Mouse (Mus musculus) forebrain, embryonic 12.5 days (tissue): ENCODE data around the gene Ubqln4. TPM values are rescaled to one million over a fixed set of nuclear protein-coding genes. Genes with fewer than 3 reads are reported as not detected.
A peak's percentile ranks its signal among the peaks of the same experiment; 100 is the strongest.
"Not testable (repeated sequence)": the region's sequence is repeated elsewhere in the genome, so short reads cannot be mapped to it uniquely, and the experiment has no call there.

Experiments
- ATAC-seq: fragments of 200-750 bp; cut with Nextera tagmentation; 2 replicates; pipeline ENCODE4 v1.8.0; 2017; ENCODE audit warnings: moderate TSS enrichment; ENCODE audit not compliant: low FRiP score
- H3K27ac ChIP-seq: fragments of 300-500 bp; sonication (generic); 2 replicates; pipeline ENCODE4 v1.5.1; 2016; ENCODE audit warnings: mild to moderate bottlenecking
- H3K27me3 ChIP-seq: fragments of 300-500 bp; sonication (generic); 2 replicates; pipeline ENCODE4 v1.6.1; 2016; ENCODE audit warnings: mild to moderate bottlenecking
- H3K36me3 ChIP-seq: fragments of 300-500 bp; sonication (generic); replicated peaks from 2 replicates; pipeline ENCODE4 v1.6.1; 2016; ENCODE audit warnings: mild to moderate bottlenecking
- H3K4me1 ChIP-seq: fragments of 300-500 bp; sonication (generic); 2 replicates; pipeline ENCODE4 v1.6.1; 2016
- H3K4me2 ChIP-seq: fragments of 300-500 bp; sonication (generic); 2 replicates; pipeline ENCODE4 v1.6.1; 2016; ENCODE audit warnings: mild to moderate bottlenecking, moderate library complexity
- H3K4me3 ChIP-seq: fragments of 300-500 bp; sonication (generic); replicated peaks from 2 replicates; pipeline ENCODE4 v1.5.1; 2016; ENCODE audit warnings: mild to moderate bottlenecking
- H3K9ac ChIP-seq: fragments of 300-500 bp; sonication (generic); 2 replicates; pipeline ENCODE4 v1.6.1; 2016; ENCODE audit warnings: mild to moderate bottlenecking
- H3K9me3 ChIP-seq: fragments of 300-500 bp; sonication (generic); 2 replicates; pipeline ENCODE4 v1.6.1; 2016
- WGBS: fragments of 180-500 bp; shearing (Covaris S2); methylation state at CpG from one replicate; pipeline ENCODE4 v1.1.7; 2016; 5-methylcytosine and 5-hydroxymethylcytosine counted together
- polyA plus RNA-seq: library from polyadenylated mRNA; unstranded; fragments of >200 nt; fragmentation: Nextera tagmentation; extraction: Ambion mirVana; gene quantifications from 2 replicates; pipeline ENCODE4 v1.2.1, GENCODE M21; 2016

Gene Ubqln4
- polyA plus RNA-seq, 1 experiment from 2014 or later = 64.4 TPM

- peaks cover 98% of the 10 kb centered on the region for H3K36me3 ChIP-seq
- ATAC-seq = no peak
- peak overlapping the region; percentile 25 for H3K27ac ChIP-seq
- H3K4me1 ChIP-seq = peaks cover 8% of the 10 kb centered on the region; the same call in 1 of the 2 replicates
- no peak overlapping the region for H3K4me3 ChIP-seq
- H3K27me3 ChIP-seq = no peaks in the 10 kb centered on the region
- no peak overlapping the region for H3K9ac ChIP-seq
- WGBS = 90% methylated on average over 7 of the region's 7 CpGs
- no peak overlapping the region for H3K4me2 ChIP-seq
- no peaks in the 10 kb centered on the region for H3K9me3 ChIP-seq
Measured at GRCm38 (mm10) chr3:88563966-88564365, 10.4 kb downstream of the Ubqln4 start.

GRCm38 (mm10) chr3:88566116-88566515, 12.6 kb downstream of the Ubqln4 start:
- H3K4me1 ChIP-seq = peaks cover 8% of the 10 kb centered on the region; the same call in 1 of the 2 replicates
- H3K27me3 ChIP-seq = no peaks in the 10 kb centered on the region
- no peak overlapping the region for H3K27ac ChIP-seq
- H3K9ac ChIP-seq = no peak overlapping the region
- WGBS = 93% methylated on average over 3 of the region's 3 CpGs
- peaks cover 96% of the 10 kb centered on the region for H3K36me3 ChIP-seq
- no peaks in the 10 kb centered on the region for H3K9me3 ChIP-seq
- no peak overlapping the region for H3K4me2 ChIP-seq
- no peak overlapping the region for H3K4me3 ChIP-seq
- ATAC-seq = no peak

GRCm38 (mm10) chr3:88566536-88567061, 13.0 kb downstream of the Ubqln4 start:
- no peaks in the 10 kb centered on the region for H3K9me3 ChIP-seq
- peaks cover 91% of the 10 kb centered on the region for H3K36me3 ChIP-seq
- no peak overlapping the region for H3K9ac ChIP-seq
- no peak overlapping the region for H3K4me3 ChIP-seq
- no peaks in the 10 kb centered on the region for H3K27me3 ChIP-seq
- H3K4me2 ChIP-seq = no peak overlapping the region
- no peak for ATAC-seq
- H3K4me1 ChIP-seq = peaks cover 8% of the 10 kb centered on the region; the same call in 1 of the 2 replicates
- WGBS = 99% methylated on average over 4 of the region's 4 CpGs
- H3K27ac ChIP-seq = no peak overlapping the region

- H3K27ac ChIP-seq = no peak overlapping the region
- H3K4me2 ChIP-seq = no peak overlapping the region
- H3K9ac ChIP-seq = no peak overlapping the region
- 94% methylated on average over 6 of the region's 6 CpGs for WGBS
- ATAC-seq = no peak
- H3K4me3 ChIP-seq = no peak overlapping the region
- peaks cover 79% of the 10 kb centered on the region for H3K36me3 ChIP-seq
- no peaks in the 10 kb centered on the region for H3K4me1 ChIP-seq
- H3K27me3 ChIP-seq = no peaks in the 10 kb centered on the region
- H3K9me3 ChIP-seq = no peaks in the 10 kb centered on the region
Measured at GRCm38 (mm10) chr3:88567892-88568291, 14.3 kb downstream of the Ubqln4 start.

- Histone ChIP-seq H3K4me2 (no peak overlapping the region), H3K36me3 (peaks cover 72% of the 10 kb centered on the region), H3K9ac (no peak overlapping the region), H3K4me1 (no peaks in the 10 kb centered on the region), H3K4me3 (no peak overlapping the region), H3K27ac (no peak overlapping the region), H3K27me3 (no peaks in the 10 kb centered on the region), H3K9me3 (no peaks in the 10 kb centered on the region)
- 100% methylated on average over 2 of the region's 2 CpGs for WGBS
- ATAC-seq = no peak
Measured at GRCm38 (mm10) chr3:88568615-88569014, 15.1 kb downstream of the Ubqln4 start.

GRCm38 (mm10) chr3:88569093-88569492, 15.5 kb downstream of the Ubqln4 start:
- Histone ChIP-seq H3K36me3 (peaks cover 67% of the 10 kb centered on the region), H3K4me2 (no peak overlapping the region), H3K9me3 (no peaks in the 10 kb centered on the region), H3K27me3 (no peaks in the 10 kb centered on the region), H3K9ac (no peak overlapping the region), H3K4me1 (no peaks in the 10 kb centered on the region), H3K27ac (no peak overlapping the region), H3K4me3 (no peak overlapping the region)
- 94% methylated on average over 2 of the region's 2 CpGs for WGBS
- ATAC-seq = no peak

- H3K27ac ChIP-seq = no peak overlapping the region
- H3K36me3 ChIP-seq = peaks cover 61% of the 10 kb centered on the region
- no peaks in the 10 kb centered on the region for H3K9me3 ChIP-seq
- H3K27me3 ChIP-seq = no peaks in the 10 kb centered on the region
- no peak for ATAC-seq
- H3K9ac ChIP-seq = no peak overlapping the region
- H3K4me3 ChIP-seq = no peak overlapping the region
- H3K4me2 ChIP-seq = no peak overlapping the region
- WGBS = 97% methylated on average over 5 of the region's 5 CpGs
- H3K4me1 ChIP-seq = no peaks in the 10 kb centered on the region
Measured at GRCm38 (mm10) chr3:88569694-88570093, 16.1 kb downstream of the Ubqln4 start.

GRCm38 (mm10) chr3:88570341-88570740, 16.8 kb downstream of the Ubqln4 start:
- Histone ChIP-seq H3K27me3 (no peaks in the 10 kb centered on the region), H3K36me3 (peaks cover 54% of the 10 kb centered on the region), H3K4me2 (no peak overlapping the region), H3K9me3 (no peaks in the 10 kb centered on the region), H3K9ac (no peak overlapping the region), H3K27ac (no peak overlapping the region), H3K4me3 (no peak overlapping the region), H3K4me1 (no peaks in the 10 kb centered on the region)
- 95% methylated on average over 10 of the region's 10 CpGs for WGBS
- ATAC-seq = no peak

- Histone ChIP-seq H3K36me3 (peaks cover 39% of the 10 kb centered on the region), H3K27ac (no peak overlapping the region), H3K9ac (no peak overlapping the region), H3K4me1 (no peaks in the 10 kb centered on the region), H3K4me2 (no peak overlapping the region), H3K4me3 (no peak overlapping the region), H3K27me3 (no peaks in the 10 kb centered on the region), H3K9me3 (no peaks in the 10 kb centered on the region)
- WGBS = 55% methylated on average over 1 of the region's 1 CpGs
- ATAC-seq = no peak
Measured at GRCm38 (mm10) chr3:88571856-88572255, 18.3 kb downstream of the Ubqln4 start.

- no peak overlapping the region for H3K27ac ChIP-seq
- no peak for ATAC-seq
- 85% methylated on average over 2 of the region's 2 CpGs for WGBS
Measured at GRCm38 (mm10) chr3:88572835-88573234, 19.3 kb downstream of the Ubqln4 start.

GRCm38 (mm10) chr3:88573810-88574209, 20.3 kb downstream of the Ubqln4 start:
- H3K27ac ChIP-seq = no peak overlapping the region
- no peak overlapping the region for H3K4me3 ChIP-seq
- 87% methylated on average over 2 of the region's 2 CpGs for WGBS
- no peak overlapping the region for H3K9ac ChIP-seq
- H3K36me3 ChIP-seq = peaks cover 22% of the 10 kb centered on the region
- H3K9me3 ChIP-seq = no peaks in the 10 kb centered on the region
- no peak overlapping the region for H3K4me2 ChIP-seq
- H3K4me1 ChIP-seq = no peaks in the 10 kb centered on the region
- no peak for ATAC-seq
- no peaks in the 10 kb centered on the region for H3K27me3 ChIP-seq

More at GRCm38 (mm10) chr3:88572835-88573234, 19.3 kb downstream of the Ubqln4 start:
- Histone ChIP-seq H3K4me3 (no peak overlapping the region), H3K9ac (no peak overlapping the region), H3K4me1 (no peaks in the 10 kb centered on the region), H3K4me2 (no peak overlapping the region), H3K27me3 (no peaks in the 10 kb centered on the region), H3K36me3 (peaks cover 31% of the 10 kb centered on the region), H3K9me3 (no peaks in the 10 kb centered on the region)

GRCm38 (mm10) chr3:88575540-88575939, 22.0 kb downstream of the Ubqln4 start, which contains the start of gene Ssr2:
Gene Ssr2, plus strand, starts transcription at chr3:88575876.
- no peak for ATAC-seq
- Histone ChIP-seq H3K36me3 (peaks cover 5% of the 10 kb centered on the region; the same call in 1 of the 2 replicates), H3K4me1 (peaks cover 10% of the 10 kb centered on the region), H3K4me3 (no peak within 1 kb of the TSS), H3K27ac (no peak within 1 kb of the TSS), H3K9me3 (no peaks in the 10 kb centered on the region), H3K4me2 (no peak within 1 kb of the TSS), H3K9ac (no peak within 1 kb of the TSS), H3K27me3 (no peaks in the 10 kb centered on the region)
- WGBS = 93% methylated on average over 3 of the region's 3 CpGs

- Histone ChIP-seq H3K36me3 (peaks cover 16% of the 10 kb centered on the region), H3K4me1 (peaks cover 16% of the 10 kb centered on the region)
- H3K27ac ChIP-seq, ATAC-seq, H3K4me2 ChIP-seq, H3K9me3 ChIP-seq, H3K4me3 ChIP-seq, H3K9ac ChIP-seq, H3K27me3 ChIP-seq: not testable (repeated sequence)
- WGBS = 94% methylated on average over 5 of the region's 5 CpGs
Measured at GRCm38 (mm10) chr3:88577846-88578245, 24.3 kb downstream of the Ubqln4 start.
